14 mouse cellular contexts compared by ENCODE assay signal in the genomic region with DNA sequence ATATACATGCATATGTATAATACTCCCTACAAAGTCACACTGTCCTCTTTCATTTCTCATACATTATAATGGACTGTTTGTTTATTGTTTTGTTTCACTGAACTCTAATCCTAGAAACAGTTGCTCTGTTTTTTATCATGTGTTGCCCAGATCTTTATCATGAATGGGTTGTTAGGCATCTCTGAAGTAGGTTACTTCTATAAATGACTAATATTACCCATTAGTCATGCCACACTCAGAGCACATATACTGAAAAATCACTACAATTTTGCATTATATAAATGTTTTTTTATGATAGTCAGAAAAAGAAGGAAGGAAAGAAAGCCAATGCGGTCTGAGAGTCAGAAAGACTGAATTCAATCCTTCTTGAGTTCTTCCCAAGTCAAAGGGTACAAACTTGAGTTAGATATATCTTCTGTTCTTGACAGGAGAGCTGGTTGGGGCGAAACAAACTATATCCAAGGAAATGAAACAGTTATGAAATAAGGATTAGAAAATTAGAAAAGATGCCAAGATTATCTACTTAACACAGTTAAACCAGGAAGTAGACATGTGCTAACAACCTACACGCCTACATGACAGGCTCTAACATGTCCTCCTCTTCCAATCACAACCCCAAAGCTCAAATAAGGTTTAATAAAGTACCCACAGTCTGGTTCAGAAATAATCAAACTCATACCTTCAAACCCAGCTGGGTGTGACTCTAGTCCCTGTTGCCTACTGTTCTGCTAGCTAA.
"Had no signal": no experiment of that assay in that cellular context is flagged by ENCODE, and none has a peak within 500 bp of the region (broad histone marks: within the 10 kb centered on the region; RNA-seq: fewer than 3 reads in every experiment).

No protein-coding gene starts in this region.

- DNase-seq: kidney, adult 2 months; kidney, postnatal 25 days; lung, adult 2 months; lung, postnatal 36 days; right cerebral cortex, postnatal 14 days; thymus, adult 2 months; thymus, postnatal 36 days had no signal

- H3K36me3 ChIP-seq: limb, embryonic 10.5 days; liver, embryonic 15.5 days; midbrain, embryonic 12.5 days had no signal

- ATAC-seq: lung, postnatal 0 days; midbrain, embryonic 16.5 days had no signal

- H3K9ac ChIP-seq: liver, embryonic 15.5 days; midbrain, embryonic 12.5 days had no signal

- H3K4me2 ChIP-seq: liver, embryonic 11.5 days; liver, embryonic 15.5 days; midbrain, embryonic 12.5 days had no signal

- H3K4me3 ChIP-seq: left cerebral cortex, adult 2 months; limb, embryonic 10.5 days; liver, embryonic 15.5 days; midbrain, embryonic 12.5 days had no signal

- H3K27me3 ChIP-seq: liver, embryonic 15.5 days; midbrain, embryonic 12.5 days had no signal

- H3K4me1 ChIP-seq: limb, embryonic 10.5 days; midbrain, embryonic 12.5 days had no signal

- H3K9me3 ChIP-seq: limb, embryonic 10.5 days; liver, embryonic 15.5 days; midbrain, embryonic 12.5 days had no signal

- H3K27ac ChIP-seq: left cerebral cortex, adult 2 months; limb, embryonic 10.5 days; liver, embryonic 15.5 days; midbrain, embryonic 12.5 days had no signal
